Mouse (Mus musculus): ENCODE data around the gene Gm45753. TPM values are rescaled to one million over a fixed set of nuclear protein-coding genes. Genes with fewer than 3 reads are reported as not detected.

Gene Gm45753
- polyA plus RNA-seq, 1 experiment from 2014 or later = not detected

DNA sequence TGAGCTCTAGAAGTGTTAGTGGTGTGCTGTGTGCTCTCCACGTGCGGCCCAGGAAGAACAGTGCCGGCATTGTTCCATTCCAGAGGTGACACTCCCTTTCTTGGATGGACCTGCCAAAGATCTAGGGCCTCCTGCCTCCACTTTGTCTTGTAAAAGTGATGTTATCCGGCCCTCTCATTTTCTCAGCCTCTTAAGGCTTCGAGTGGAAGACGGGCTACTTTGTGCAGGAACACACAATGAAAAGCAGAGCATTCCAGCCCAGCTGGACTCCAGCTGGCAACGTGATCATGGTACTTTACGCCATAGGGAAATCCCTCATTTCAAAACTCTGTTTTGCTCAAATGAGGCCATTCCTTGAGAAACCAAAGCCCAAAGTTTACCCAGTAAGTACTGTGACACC, 41.3 kb downstream of the Gm45753 start:
- 54% methylated on average over 8 of the region's 8 CpGs for WGBS
- ATAC-seq (ENCODE audit: low FRiP score) = no peak

GRCm38 (mm10) chr8:45264918-45265317, 43.3 kb downstream of the Gm45753 start:
- ATAC-seq (ENCODE audit: low FRiP score) = no peak
- Histone ChIP-seq H3K4me3 (ENCODE audit: low read depth, low read length) (no peak overlapping the region), H3K36me3 (ENCODE audit: control insufficient read depth, insufficient read depth, low read length) (no peaks in the 10 kb centered on the region), H3K4me2 (replicated peaks; ENCODE audit: low read depth, low read length) (no peak overlapping the region), H3K9ac (ENCODE audit: low read depth, low read length) (no peak overlapping the region), H3K27ac (ENCODE audit: low read depth, low read length) (no peak overlapping the region), H3K4me1 (replicated peaks; ENCODE audit: control insufficient read depth, insufficient read depth, low read length) (no peaks in the 10 kb centered on the region), H3K9me3 (ENCODE audit: control insufficient read depth, low read length) (no peaks in the 10 kb centered on the region), H3K27me3 (ENCODE audit: control insufficient read depth, insufficient read depth, low read length) (no peaks in the 10 kb centered on the region)
- no peak for DNase-seq (ENCODE audit: low spot score)
- 90% methylated on average over 4 of the region's 4 CpGs for WGBS

More for the DNA sequence above, 41.3 kb downstream of the Gm45753 start:
- Histone ChIP-seq H3K9ac (ENCODE audit: low read depth, low read length) (no peak overlapping the region), H3K27me3 (ENCODE audit: control insufficient read depth, insufficient read depth, low read length) (no peaks in the 10 kb centered on the region), H3K4me1 (replicated peaks; ENCODE audit: control insufficient read depth, insufficient read depth, low read length) (no peaks in the 10 kb centered on the region), H3K36me3 (ENCODE audit: control insufficient read depth, insufficient read depth, low read length) (no peaks in the 10 kb centered on the region), H3K9me3 (ENCODE audit: control insufficient read depth, low read length) (no peaks in the 10 kb centered on the region), H3K27ac (ENCODE audit: low read depth, low read length) (no peak overlapping the region), H3K4me2 (replicated peaks; ENCODE audit: low read depth, low read length) (no peak overlapping the region), H3K4me3 (ENCODE audit: low read depth, low read length) (no peak overlapping the region)
- DNase-seq (ENCODE audit: low spot score) = no peak

- H3K4me3 ChIP-seq (ENCODE audit: low read depth, low read length) = no peak overlapping the region
- 88% methylated on average over 3 of the region's 3 CpGs for WGBS
- no peaks in the 10 kb centered on the region for H3K9me3 ChIP-seq (ENCODE audit: control insufficient read depth, low read length)
- ATAC-seq (ENCODE audit: low FRiP score) = no peak
- H3K9ac ChIP-seq (ENCODE audit: low read depth, low read length) = no peak overlapping the region
- no peak for DNase-seq (ENCODE audit: low spot score)
- H3K4me1 ChIP-seq (replicated peaks; ENCODE audit: control insufficient read depth, insufficient read depth, low read length) = no peaks in the 10 kb centered on the region
- no peak overlapping the region for H3K27ac ChIP-seq (ENCODE audit: low read depth, low read length)
- H3K36me3 ChIP-seq (ENCODE audit: control insufficient read depth, insufficient read depth, low read length) = no peaks in the 10 kb centered on the region
- no peak overlapping the region for H3K4me2 ChIP-seq (replicated peaks; ENCODE audit: low read depth, low read length)
- H3K27me3 ChIP-seq (ENCODE audit: control insufficient read depth, insufficient read depth, low read length) = no peaks in the 10 kb centered on the region
Observed at GRCm38 (mm10) chr8:45262851-45263250, 45.4 kb downstream of the Gm45753 start.

- Histone ChIP-seq H3K4me2 (replicated peaks; ENCODE audit: low read depth, low read length) (no peak within 1 kb of the TSS), H3K4me3 (ENCODE audit: low read depth, low read length) (no peak within 1 kb of the TSS), H3K4me1 (replicated peaks; ENCODE audit: control insufficient read depth, insufficient read depth, low read length) (no peaks in the 10 kb centered on the region), H3K27me3 (ENCODE audit: control insufficient read depth, insufficient read depth, low read length) (no peaks in the 10 kb centered on the region), H3K9me3 (ENCODE audit: control insufficient read depth, low read length) (no peaks in the 10 kb centered on the region), H3K36me3 (ENCODE audit: control insufficient read depth, insufficient read depth, low read length) (no peaks in the 10 kb centered on the region), H3K9ac (ENCODE audit: low read depth, low read length) (no peak within 1 kb of the TSS), H3K27ac (ENCODE audit: low read depth, low read length) (no peak within 1 kb of the TSS)
- ATAC-seq (ENCODE audit: low FRiP score) (no peak), DNase-seq (ENCODE audit: low spot score) (no peak)
- WGBS = 80% methylated on average over 10 of the region's 10 CpGs
Observed at GRCm38 (mm10) chr8:45261920-45262319, 46.3 kb downstream of the Gm45753 start, which contains the start of gene F11. Gene F11, minus strand, starts transcription at chr8:45262031.

- 79% methylated on average over 8 of the region's 8 CpGs for WGBS
- H3K9me3 ChIP-seq (ENCODE audit: control insufficient read depth, low read length) = no peaks in the 10 kb centered on the region
- H3K4me1 ChIP-seq (replicated peaks; ENCODE audit: control insufficient read depth, insufficient read depth, low read length) = no peaks in the 10 kb centered on the region
- no peak overlapping the region for H3K4me2 ChIP-seq (replicated peaks; ENCODE audit: low read depth, low read length)
- no peak for ATAC-seq (ENCODE audit: low FRiP score)
- H3K4me3 ChIP-seq (ENCODE audit: low read depth, low read length) = no peak overlapping the region
- H3K27ac ChIP-seq (ENCODE audit: low read depth, low read length) = no peak overlapping the region
- no peak for DNase-seq (ENCODE audit: low spot score)
- H3K36me3 ChIP-seq (ENCODE audit: control insufficient read depth, insufficient read depth, low read length) = no peaks in the 10 kb centered on the region
- H3K27me3 ChIP-seq (ENCODE audit: control insufficient read depth, insufficient read depth, low read length) = no peaks in the 10 kb centered on the region
- H3K9ac ChIP-seq (ENCODE audit: low read depth, low read length) = no peak overlapping the region
Observed at GRCm38 (mm10) chr8:45258421-45258820, 49.8 kb downstream of the Gm45753 start.

GRCm38 (mm10) chr8:45255040-45255439, 53.2 kb downstream of the Gm45753 start:
- Histone ChIP-seq H3K4me2 (replicated peaks; ENCODE audit: low read depth, low read length) (no peak overlapping the region), H3K27ac (ENCODE audit: low read depth, low read length) (no peak overlapping the region), H3K4me3 (ENCODE audit: low read depth, low read length) (no peak overlapping the region), H3K9ac (ENCODE audit: low read depth, low read length) (no peak overlapping the region), H3K27me3 (ENCODE audit: control insufficient read depth, insufficient read depth, low read length) (no peaks in the 10 kb centered on the region), H3K36me3 (ENCODE audit: control insufficient read depth, insufficient read depth, low read length) (no peaks in the 10 kb centered on the region), H3K9me3 (ENCODE audit: control insufficient read depth, low read length) (no peaks in the 10 kb centered on the region), H3K4me1 (replicated peaks; ENCODE audit: control insufficient read depth, insufficient read depth, low read length) (no peaks in the 10 kb centered on the region)
- 84% methylated on average over 12 of the region's 12 CpGs for WGBS
- no peak for ATAC-seq (ENCODE audit: low FRiP score)
- DNase-seq (ENCODE audit: low spot score) = no peak

DNA sequence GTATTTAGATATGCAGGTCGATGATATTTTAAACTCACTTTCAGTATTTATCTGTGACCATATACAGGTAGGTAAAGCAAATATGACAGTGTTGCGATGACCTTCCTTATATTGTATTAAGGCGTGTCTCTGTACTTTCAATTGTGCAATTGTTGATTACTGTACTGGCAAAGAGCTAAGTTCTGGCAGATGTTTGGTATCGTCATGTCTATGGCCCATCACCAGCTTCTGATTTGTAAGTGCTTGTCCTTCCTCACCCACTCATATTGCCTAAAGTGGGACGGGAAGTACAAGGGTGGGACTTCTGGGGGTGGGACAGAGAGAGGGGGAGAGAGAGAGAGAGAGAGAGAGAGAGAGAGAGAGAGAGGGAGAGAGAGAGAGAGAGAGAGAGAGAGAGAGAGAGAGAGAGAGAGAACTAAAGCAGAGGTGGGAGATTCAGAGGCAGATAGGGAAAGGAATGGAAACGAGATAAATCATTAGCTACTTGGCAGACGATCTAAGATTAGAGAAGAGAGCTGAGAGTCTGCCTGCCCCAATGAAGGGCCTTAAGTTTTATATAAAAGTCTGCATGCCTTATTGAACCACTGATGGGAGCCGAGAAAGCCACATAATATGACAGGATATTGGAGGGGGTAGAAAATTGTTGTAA, 53.9 kb downstream of the Gm45753 start:
- DNase-seq (ENCODE audit: low spot score) = no peak
- H3K9ac ChIP-seq (ENCODE audit: low read depth, low read length) = no peak overlapping the region
- ATAC-seq (ENCODE audit: low FRiP score) = no peak
- H3K9me3 ChIP-seq (ENCODE audit: control insufficient read depth, low read length) = no peaks in the 10 kb centered on the region
- no peak overlapping the region for H3K4me2 ChIP-seq (replicated peaks; ENCODE audit: low read depth, low read length)
- WGBS = 85% methylated on average over 8 of the region's 8 CpGs
- H3K36me3 ChIP-seq (ENCODE audit: control insufficient read depth, insufficient read depth, low read length) = no peaks in the 10 kb centered on the region
- no peaks in the 10 kb centered on the region for H3K4me1 ChIP-seq (replicated peaks; ENCODE audit: control insufficient read depth, insufficient read depth, low read length)
- no peak overlapping the region for H3K4me3 ChIP-seq (ENCODE audit: low read depth, low read length)
- no peaks in the 10 kb centered on the region for H3K27me3 ChIP-seq (ENCODE audit: control insufficient read depth, insufficient read depth, low read length)
- H3K27ac ChIP-seq (ENCODE audit: low read depth, low read length) = no peak overlapping the region

- H3K27ac ChIP-seq (ENCODE audit: low read depth, low read length) = no peak overlapping the region
- WGBS = 96% methylated on average over 1 of the region's 1 CpGs
- H3K9me3 ChIP-seq (ENCODE audit: control insufficient read depth, low read length) = no peaks in the 10 kb centered on the region
- ATAC-seq (ENCODE audit: low FRiP score) = no peak
- no peak overlapping the region for H3K4me3 ChIP-seq (ENCODE audit: low read depth, low read length)
- H3K9ac ChIP-seq (ENCODE audit: low read depth, low read length) = no peak overlapping the region
- H3K4me1 ChIP-seq (replicated peaks; ENCODE audit: control insufficient read depth, insufficient read depth, low read length) = no peaks in the 10 kb centered on the region
- no peak for DNase-seq (ENCODE audit: low spot score)
- H3K36me3 ChIP-seq (ENCODE audit: control insufficient read depth, insufficient read depth, low read length) = no peaks in the 10 kb centered on the region
- no peaks in the 10 kb centered on the region for H3K27me3 ChIP-seq (ENCODE audit: control insufficient read depth, insufficient read depth, low read length)
- no peak overlapping the region for H3K4me2 ChIP-seq (replicated peaks; ENCODE audit: low read depth, low read length)
Observed at GRCm38 (mm10) chr8:45253586-45253985, 54.7 kb downstream of the Gm45753 start.

DNA sequence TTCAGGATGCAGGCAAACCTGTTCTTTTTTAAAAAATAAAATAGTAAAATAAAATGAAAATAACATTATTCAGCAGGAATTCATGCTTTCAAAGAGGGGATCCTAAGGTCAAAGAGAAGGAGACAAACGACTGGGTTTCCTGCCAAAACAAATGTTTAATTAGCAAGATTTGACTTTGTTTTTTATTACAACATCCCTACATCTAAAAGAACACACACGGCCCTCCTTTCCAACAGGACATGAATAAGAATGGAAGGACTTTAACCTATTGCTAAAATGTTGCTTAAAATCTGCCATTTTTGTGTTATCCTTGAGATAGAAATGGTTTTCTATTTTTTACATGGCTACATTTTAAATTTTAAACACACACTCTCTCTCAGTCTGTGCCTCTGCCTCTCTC, 55.2 kb downstream of the Gm45753 start:
- Histone ChIP-seq H3K27me3 (ENCODE audit: control insufficient read depth, insufficient read depth, low read length) (no peaks in the 10 kb centered on the region), H3K27ac (ENCODE audit: low read depth, low read length) (no peak overlapping the region), H3K9me3 (ENCODE audit: control insufficient read depth, low read length) (no peaks in the 10 kb centered on the region), H3K9ac (ENCODE audit: low read depth, low read length) (no peak overlapping the region), H3K4me1 (replicated peaks; ENCODE audit: control insufficient read depth, insufficient read depth, low read length) (no peaks in the 10 kb centered on the region), H3K36me3 (ENCODE audit: control insufficient read depth, insufficient read depth, low read length) (no peaks in the 10 kb centered on the region), H3K4me2 (replicated peaks; ENCODE audit: low read depth, low read length) (no peak overlapping the region), H3K4me3 (ENCODE audit: low read depth, low read length) (no peak overlapping the region)
- WGBS = 74% methylated on average over 2 of the region's 2 CpGs
- DNase-seq (ENCODE audit: low spot score) (no peak), ATAC-seq (ENCODE audit: low FRiP score) (no peak)
